Mouse (Mus musculus) embryonic facial prominence, embryonic 12.5 days (tissue): ENCODE data around the gene Daam1. TPM values are rescaled to one million over a fixed set of nuclear protein-coding genes. Genes with fewer than 3 reads are reported as not detected.

ENCODE experiments used
- ATAC-seq: fragments of 200-750 bp; cut with Nextera tagmentation; 2 replicates; pipeline ENCODE4 v1.8.0; 2017; ENCODE audit not compliant: insufficient number of reproducible peaks, insufficient read depth, low FRiP score, low TSS enrichment
- H3K27ac ChIP-seq: fragments of 300-500 bp; sonication (generic); 2 replicates; pipeline ENCODE4 v1.5.1; 2016; ENCODE audit warnings: mild to moderate bottlenecking
- H3K27me3 ChIP-seq: fragments of 300-500 bp; sonication (generic); 2 replicates; pipeline ENCODE4 v1.6.1; 2016; ENCODE audit warnings: mild to moderate bottlenecking, moderate library complexity
- H3K36me3 ChIP-seq: fragments of 300-500 bp; sonication (generic); 2 replicates; pipeline ENCODE4 v1.6.1; 2016; ENCODE audit warnings: mild to moderate bottlenecking
- H3K4me1 ChIP-seq: fragments of 300-500 bp; sonication (generic); 2 replicates; pipeline ENCODE4 v1.6.1; 2016
- H3K4me2 ChIP-seq: fragments of 300-500 bp; sonication (generic); replicated peaks from 2 replicates; pipeline ENCODE4 v1.6.1; 2016; ENCODE audit warnings: mild to moderate bottlenecking, moderate library complexity
- H3K4me3 ChIP-seq: fragments of 300-500 bp; sonication (generic); 2 replicates; pipeline ENCODE4 v1.5.1; 2016; ENCODE audit warnings: mild to moderate bottlenecking
- H3K9ac ChIP-seq: fragments of 300-500 bp; sonication (generic); 2 replicates; pipeline ENCODE4 v1.6.1; 2016; ENCODE audit warnings: mild to moderate bottlenecking, moderate library complexity
- H3K9me3 ChIP-seq: fragments of 300-500 bp; sonication (generic); 2 replicates; pipeline ENCODE4 v1.6.1; 2016; ENCODE audit warnings: mild to moderate bottlenecking, moderate library complexity
- WGBS: fragments of 180-500 bp; shearing (Covaris S2); methylation state at CpG from one replicate; pipeline ENCODE4 v1.1.7; 2016; 5-methylcytosine and 5-hydroxymethylcytosine counted together
- polyA plus RNA-seq: library from polyadenylated mRNA; unstranded; fragments of >200 nt; fragmentation: Nextera tagmentation; extraction: Ambion mirVana; gene quantifications from 2 replicates; pipeline ENCODE4 v1.2.1, GENCODE M21; 2016

Daam1 gene
- polyA plus RNA-seq, 1 experiment from 2014 or later, result 8.4 TPM

- H3K9me3 ChIP-seq, result no peaks in the 10 kb centered on the region
- no peaks in the 10 kb centered on the region for H3K27me3 ChIP-seq
- no peaks in the 10 kb centered on the region for H3K36me3 ChIP-seq
- no peak overlapping the region for H3K27ac ChIP-seq
- WGBS, result 77% methylated on average over 4 of the region's 4 CpGs
- ATAC-seq, result no peak
- H3K4me1 ChIP-seq, result no peaks in the 10 kb centered on the region
- no peak overlapping the region for H3K4me2 ChIP-seq
- no peak overlapping the region for H3K9ac ChIP-seq
- no peak overlapping the region for H3K4me3 ChIP-seq
Observed at GRCm38 (mm10) chr12:72020285-72020684, 189.4 kb downstream of the Daam1 start.

- H3K4me2 ChIP-seq, result no peak overlapping the region
- H3K36me3 ChIP-seq, result no peaks in the 10 kb centered on the region
- H3K27me3 ChIP-seq, result no peaks in the 10 kb centered on the region
- no peak overlapping the region for H3K4me3 ChIP-seq
- no peaks in the 10 kb centered on the region for H3K4me1 ChIP-seq
- H3K27ac ChIP-seq, result no peak overlapping the region
- ATAC-seq, result no peak
- 78% methylated on average over 5 of the region's 5 CpGs for WGBS
- H3K9ac ChIP-seq, result no peak overlapping the region
- H3K9me3 ChIP-seq, result no peaks in the 10 kb centered on the region
Observed at GRCm38 (mm10) chr12:72021543-72021942, 190.7 kb downstream of the Daam1 start.

- H3K4me2 ChIP-seq, result no peak overlapping the region
- ATAC-seq, result no peak
- WGBS, result 90% methylated on average over 3 of the region's 3 CpGs
- H3K27me3 ChIP-seq, result no peaks in the 10 kb centered on the region
- H3K27ac ChIP-seq, result no peak overlapping the region
- no peaks in the 10 kb centered on the region for H3K9me3 ChIP-seq
- no peaks in the 10 kb centered on the region for H3K36me3 ChIP-seq
- H3K9ac ChIP-seq, result no peak overlapping the region
- no peaks in the 10 kb centered on the region for H3K4me1 ChIP-seq
- no peak overlapping the region for H3K4me3 ChIP-seq
Observed at GRCm38 (mm10) chr12:72022790-72023189, 191.9 kb downstream of the Daam1 start.

- Histone ChIP-seq H3K27ac (no peak overlapping the region), H3K9ac (no peak overlapping the region), H3K4me1 (no peaks in the 10 kb centered on the region), H3K9me3 (no peaks in the 10 kb centered on the region), H3K4me2 (no peak overlapping the region), H3K4me3 (no peak overlapping the region), H3K36me3 (no peaks in the 10 kb centered on the region), H3K27me3 (no peaks in the 10 kb centered on the region)
- no peak for ATAC-seq
- WGBS, result 92% methylated on average over 5 of the region's 5 CpGs
Observed at GRCm38 (mm10) chr12:72023572-72023971, 192.7 kb downstream of the Daam1 start.

GRCm38 (mm10) chr12:72025275-72025795, 194.5 kb downstream of the Daam1 start:
- no peak overlapping the region for H3K9ac ChIP-seq
- H3K4me1 ChIP-seq, result no peaks in the 10 kb centered on the region
- H3K27ac ChIP-seq, result no peak overlapping the region
- ATAC-seq, result no peak
- H3K27me3 ChIP-seq, result no peaks in the 10 kb centered on the region
- H3K4me2 ChIP-seq, result no peak overlapping the region
- H3K36me3 ChIP-seq, result no peaks in the 10 kb centered on the region
- H3K9me3 ChIP-seq, result no peaks in the 10 kb centered on the region
- H3K4me3 ChIP-seq, result no peak overlapping the region
- 67% methylated on average over 6 of the region's 6 CpGs for WGBS

GRCm38 (mm10) chr12:72031171-72031570, 200.3 kb downstream of the Daam1 start:
- H3K9ac ChIP-seq, result no peak overlapping the region
- H3K9me3 ChIP-seq, result no peaks in the 10 kb centered on the region
- no peaks in the 10 kb centered on the region for H3K4me1 ChIP-seq
- H3K27me3 ChIP-seq, result no peaks in the 10 kb centered on the region
- H3K4me2 ChIP-seq, result no peak overlapping the region
- H3K36me3 ChIP-seq, result no peaks in the 10 kb centered on the region
- 81% methylated on average over 5 of the region's 5 CpGs for WGBS
- no peak for ATAC-seq
- no peak overlapping the region for H3K4me3 ChIP-seq
- H3K27ac ChIP-seq, result no peak overlapping the region

GRCm38 (mm10) chr12:72031794-72032193, 200.9 kb downstream of the Daam1 start:
- H3K9ac ChIP-seq, result no peak overlapping the region
- no peaks in the 10 kb centered on the region for H3K4me1 ChIP-seq
- H3K4me3 ChIP-seq, result no peak overlapping the region
- WGBS, result 85% methylated on average over 6 of the region's 6 CpGs
- H3K9me3 ChIP-seq, result no peaks in the 10 kb centered on the region
- ATAC-seq, result no peak
- no peaks in the 10 kb centered on the region for H3K27me3 ChIP-seq
- H3K36me3 ChIP-seq, result no peaks in the 10 kb centered on the region
- no peak overlapping the region for H3K4me2 ChIP-seq
- no peak overlapping the region for H3K27ac ChIP-seq

- Histone ChIP-seq H3K4me3 (no peak overlapping the region), H3K27me3 (no peaks in the 10 kb centered on the region), H3K9ac (no peak overlapping the region)
Observed at GRCm38 (mm10) chr12:72036097-72036661, 205.3 kb downstream of the Daam1 start.

GRCm38 (mm10) chr12:72037049-72037448, 206.2 kb downstream of the Daam1 start:
- no peaks in the 10 kb centered on the region for H3K36me3 ChIP-seq
- H3K4me3 ChIP-seq, result no peak overlapping the region
- H3K27me3 ChIP-seq, result no peaks in the 10 kb centered on the region
- no peak overlapping the region for H3K27ac ChIP-seq
- WGBS, result 87% methylated on average over 6 of the region's 6 CpGs
- H3K9me3 ChIP-seq, result 0 out of 2 replicates have a peak, but pooled peaks cover 4% of the 10 kb centered on the region
- ATAC-seq, result no peak
- no peak overlapping the region for H3K9ac ChIP-seq
- no peaks in the 10 kb centered on the region for H3K4me1 ChIP-seq
- no peak overlapping the region for H3K4me2 ChIP-seq

More at GRCm38 (mm10) chr12:72036097-72036661, 205.3 kb downstream of the Daam1 start:
- Histone ChIP-seq H3K4me1 (no peaks in the 10 kb centered on the region), H3K4me2 (no peak overlapping the region), H3K9me3 (0 out of 2 replicates have a peak, but pooled peaks cover 4% of the 10 kb centered on the region), H3K27ac (no peak overlapping the region), H3K36me3 (no peaks in the 10 kb centered on the region)
- 71% methylated on average over 9 of the region's 9 CpGs for WGBS
- ATAC-seq, result no peak

- ATAC-seq, result no peak
- H3K9ac ChIP-seq, result no peak overlapping the region
- no peak overlapping the region for H3K27ac ChIP-seq
- H3K27me3 ChIP-seq, result no peaks in the 10 kb centered on the region
- WGBS, result 54% methylated on average over 2 of the region's 2 CpGs
- H3K4me3 ChIP-seq, result no peak overlapping the region
- H3K36me3 ChIP-seq, result no peaks in the 10 kb centered on the region
- H3K4me1 ChIP-seq, result no peaks in the 10 kb centered on the region
- H3K9me3 ChIP-seq, result 0 out of 2 replicates have a peak, but pooled peaks cover 4% of the 10 kb centered on the region
- no peak overlapping the region for H3K4me2 ChIP-seq
Observed at GRCm38 (mm10) chr12:72038866-72039265, 208.0 kb downstream of the Daam1 start.

GRCm38 (mm10) chr12:72039501-72039900, 208.6 kb downstream of the Daam1 start:
- Histone ChIP-seq H3K4me2 (no peak overlapping the region), H3K36me3 (no peaks in the 10 kb centered on the region), H3K9ac (no peak overlapping the region), H3K9me3 (0 out of 2 replicates have a peak, but pooled peaks cover 4% of the 10 kb centered on the region), H3K4me3 (no peak overlapping the region), H3K4me1 (no peaks in the 10 kb centered on the region), H3K27ac (no peak overlapping the region), H3K27me3 (no peaks in the 10 kb centered on the region)
- ATAC-seq, result no peak
- WGBS, result 73% methylated on average over 8 of the region's 8 CpGs

- WGBS, result 89% methylated on average over 3 of the region's 3 CpGs
Observed at GRCm38 (mm10) chr12:72041238-72041637, 210.4 kb downstream of the Daam1 start.

More at GRCm38 (mm10) chr12:72041238-72041637, 210.4 kb downstream of the Daam1 start:
- H3K9ac ChIP-seq, result no peak overlapping the region
- H3K4me3 ChIP-seq, result no peak overlapping the region
- H3K4me1 ChIP-seq, result no peaks in the 10 kb centered on the region
- no peak overlapping the region for H3K27ac ChIP-seq
- H3K27me3 ChIP-seq, result no peaks in the 10 kb centered on the region
- H3K4me2 ChIP-seq, result no peak overlapping the region
- no peaks in the 10 kb centered on the region for H3K36me3 ChIP-seq
- ATAC-seq, result no peak
- 0 out of 2 replicates have a peak, but pooled peaks cover 4% of the 10 kb centered on the region for H3K9me3 ChIP-seq
